Comparison of ENCODE assay signal across 8 mouse cellular contexts in the genomic region with DNA sequence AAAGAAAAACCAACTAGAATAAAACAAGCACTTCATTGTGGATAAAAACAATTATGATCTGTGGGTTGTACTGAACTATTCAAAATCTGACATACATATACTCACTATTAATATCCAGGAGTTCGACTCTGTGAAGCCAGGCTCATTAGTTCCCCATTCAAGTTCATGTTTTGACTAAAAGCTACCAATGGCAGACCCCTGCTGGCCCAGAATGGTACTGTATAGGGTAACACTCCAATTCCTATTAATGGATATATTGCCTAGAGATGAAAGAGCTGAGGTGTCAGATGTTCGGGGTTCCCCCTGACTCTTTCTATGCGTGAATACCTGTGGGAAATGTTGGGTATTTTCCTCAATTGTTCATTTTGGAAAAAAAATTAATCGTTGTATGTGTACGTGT.
DNase-seq lines count a peak whose midpoint lies in the region; ATAC-seq and TF ChIP-seq lines count a peak whose summit lies in the region.

No protein-coding gene starts in this region.

- peak; percentile 74 for TF ChIP-seq CTCF in heart, postnatal 0 days (IDR thresholded peaks at IDR 0.05; ENCODE audit: low read depth)

- no peaks in the 10 kb centered on the region for H3K36me3 ChIP-seq in heart, postnatal 0 days (replicated peaks; ENCODE audit: control insufficient read depth, insufficient read depth, low read length)
- H3K36me3 ChIP-seq in heart, embryonic 11.5 days (ENCODE audit: control insufficient read depth, insufficient read depth, low read length): no peaks in the 10 kb centered on the region

- no peaks in the 10 kb centered on the region for H3K27me3 ChIP-seq in heart, postnatal 0 days (ENCODE audit: control insufficient read depth, insufficient read depth, low read length)
- H3K27me3 ChIP-seq in heart, embryonic 11.5 days (ENCODE audit: control insufficient read depth, insufficient read depth, low read length): no peaks in the 10 kb centered on the region

- no peak overlapping the region for H3K4me2 ChIP-seq in heart, postnatal 0 days (ENCODE audit: low read depth, low read length)
- H3K4me2 ChIP-seq in heart, embryonic 11.5 days: no peak overlapping the region

- no peak overlapping the region for H3K27ac ChIP-seq in heart, postnatal 0 days (ENCODE audit: low read depth)
- no peak overlapping the region for H3K27ac ChIP-seq in heart, embryonic 11.5 days (ENCODE audit: low read depth, low read length)

- DNase-seq in heart, postnatal 0 days (ENCODE audit: low spot score): peak; percentile 57
- peak; percentile 65 for DNase-seq in R1 (ENCODE audit: low read depth, low spot score)
- DNase-seq in cerebellum, postnatal 36 days: peak; percentile 57 to 58
- peak; percentile 41 to 66 for DNase-seq in heart, postnatal 36 days
- peak; percentile 31 to 74 for DNase-seq in layer of hippocampus, adult 18-20 months (ENCODE audit: low spot score in 2 of 2)
- peak; percentile 42 to 80 for DNase-seq in spleen, postnatal 10 days (ENCODE audit: low spot score in 2 of 2)

- intact Hi-C loops in heart, postnatal 36 days (cut with DNase I): loop anchor here (1.0 to 5.0 kb wide), 3 partner anchors 31 to 383 kb away; no protein-coding TSS in a partner anchor

- no peak overlapping the region for H3K4me3 ChIP-seq in heart, postnatal 0 days (ENCODE audit: low read depth, low read length)
- no peak overlapping the region for H3K4me3 ChIP-seq in heart, embryonic 11.5 days (ENCODE audit: low read depth, low read length)

- TF ChIP-seq EP300 in heart, postnatal 0 days (IDR thresholded peaks at IDR 0.05; ENCODE audit: low read depth): no peak

- H3K9ac ChIP-seq in heart, postnatal 0 days (replicated peaks; ENCODE audit: low read depth, low read length): no peak overlapping the region
- H3K9ac ChIP-seq in heart, embryonic 11.5 days (ENCODE audit: low read depth, low read length): no peak overlapping the region

- peak; percentile 30; the same call in 1 of the 2 replicates for ATAC-seq in heart, postnatal 0 days (ENCODE audit: insufficient read depth, low read depth)
- no peak for ATAC-seq in heart, embryonic 11.5 days (replicated peaks; ENCODE audit: insufficient number of reproducible peaks, low FRiP score, low TSS enrichment)
- ATAC-seq in megakaryocyte-erythroid progenitor cell, adult 5-6 weeks (replicated peaks; ENCODE audit: low FRiP score, low TSS enrichment, poor library complexity, severe bottlenecking): peak; percentile 87

- no peaks in the 10 kb centered on the region for H3K9me3 ChIP-seq in heart, postnatal 0 days (replicated peaks; ENCODE audit: control insufficient read depth, low read length)
- no peaks in the 10 kb centered on the region for H3K9me3 ChIP-seq in heart, embryonic 11.5 days (replicated peaks; ENCODE audit: control insufficient read depth, low read length)

- 52% methylated on average over 5 of the region's 5 CpGs for WGBS in heart, postnatal 0 days
- WGBS in heart, embryonic 11.5 days (ENCODE audit: insufficient replicate concordance): 51% methylated on average over 5 of the region's 5 CpGs

- H3K4me1 ChIP-seq in heart, postnatal 0 days (ENCODE audit: control insufficient read depth, insufficient read depth): 0 out of 2 replicates have a peak, but pooled peaks cover 3% of the 10 kb centered on the region
- H3K4me1 ChIP-seq in heart, embryonic 11.5 days (ENCODE audit: control insufficient read depth, insufficient read depth, low read length): 0 out of 2 replicates have a peak, but pooled peaks cover under 1% of the 10 kb centered on the region
